Comparison of ENCODE assay signal across 20 mouse cellular contexts in genomic region chr17:5668456-5668855, GRCm38 (mm10).
DNase-seq lines count a peak whose midpoint lies in the region; ATAC-seq and TF ChIP-seq lines count a peak whose summit lies in the region.
"Had no signal": no experiment of that assay in that cellular context is flagged by ENCODE, and none has a peak within 500 bp of the region (broad histone marks: within the 10 kb centered on the region; RNA-seq: fewer than 3 reads in every experiment).

No protein-coding gene starts in this region.

- H3K36me3 ChIP-seq in hindbrain, embryonic 13.5 days, result no peaks in the 10 kb centered on the region
- H3K36me3 ChIP-seq in hindbrain, embryonic 16.5 days (ENCODE audit: control insufficient read depth, insufficient read depth, low read length), result no peaks in the 10 kb centered on the region
- H3K36me3 ChIP-seq: embryonic facial prominence, embryonic 13.5 days; heart, embryonic 10.5 days had no signal

- TF ChIP-seq CTCF in bone marrow macrophage, adult 2 months (IDR thresholded peaks at IDR 0.05; ENCODE audit: low read depth, low read length), result no peak

- no peak overlapping the region for H3K4me2 ChIP-seq in hindbrain, embryonic 13.5 days
- H3K4me2 ChIP-seq in hindbrain, embryonic 16.5 days (ENCODE audit: low read length), result no peak overlapping the region
- H3K4me2 ChIP-seq: embryonic facial prominence, embryonic 13.5 days; forebrain, embryonic 13.5 days; hindbrain, embryonic 14.5 days had no signal

- 52% methylated on average over 3 of the region's 3 CpGs for WGBS in hindbrain, embryonic 13.5 days
- WGBS in hindbrain, embryonic 16.5 days, result 62% methylated on average over 3 of the region's 3 CpGs

- H3K4me1 ChIP-seq in hindbrain, embryonic 13.5 days (replicated peaks), result no peaks in the 10 kb centered on the region
- no peaks in the 10 kb centered on the region for H3K4me1 ChIP-seq in hindbrain, embryonic 16.5 days (ENCODE audit: control insufficient read depth, insufficient read depth, low read depth, low read length)
- H3K4me1 ChIP-seq in bone marrow macrophage, adult 2 months (ENCODE audit: control insufficient read depth, insufficient read depth, low read length), result peaks cover 9% of the 10 kb centered on the region
- H3K4me1 ChIP-seq: forebrain, embryonic 13.5 days; heart, embryonic 10.5 days had no signal

- H3K27ac ChIP-seq in hindbrain, embryonic 13.5 days, result 0 out of 2 replicates have a peak overlapping the region, but pooled peaks have one; percentile 1
- no peak overlapping the region for H3K27ac ChIP-seq in hindbrain, embryonic 16.5 days (ENCODE audit: low read depth, low read length)
- peak overlapping the region; percentile 12; the same call in 1 of the 2 replicates for H3K27ac ChIP-seq in bone marrow macrophage, adult 2 months (ENCODE audit: insufficient read depth, low read depth, low read length)
- H3K27ac ChIP-seq: embryonic facial prominence, embryonic 13.5 days; forebrain, embryonic 13.5 days; heart, embryonic 10.5 days; hindbrain, embryonic 14.5 days had no signal

- no peaks in the 10 kb centered on the region for H3K9me3 ChIP-seq in hindbrain, embryonic 13.5 days
- no peaks in the 10 kb centered on the region for H3K9me3 ChIP-seq in hindbrain, embryonic 16.5 days (ENCODE audit: control insufficient read depth, low read length)
- H3K9me3 ChIP-seq: embryonic facial prominence, embryonic 13.5 days; forebrain, embryonic 13.5 days; G1E; heart, embryonic 10.5 days had no signal

- no peak for TF ChIP-seq POLR2A in bone marrow macrophage, adult 2 months (IDR thresholded peaks at IDR 0.05; ENCODE audit: borderline replicate concordance, low read depth, low read length)

- no peaks in the 10 kb centered on the region for H3K27me3 ChIP-seq in hindbrain, embryonic 13.5 days
- no peaks in the 10 kb centered on the region for H3K27me3 ChIP-seq in hindbrain, embryonic 16.5 days (replicated peaks; ENCODE audit: control insufficient read depth, insufficient read depth, low read length)
- H3K27me3 ChIP-seq: embryonic facial prominence, embryonic 13.5 days had no signal

- no peak overlapping the region for H3K4me3 ChIP-seq in hindbrain, embryonic 13.5 days
- H3K4me3 ChIP-seq in hindbrain, embryonic 16.5 days (ENCODE audit: low read length), result no peak overlapping the region
- H3K4me3 ChIP-seq in bone marrow macrophage, adult 2 months (ENCODE audit: insufficient read depth, low read length), result no peak overlapping the region
- H3K4me3 ChIP-seq: embryonic facial prominence, embryonic 13.5 days; forebrain, embryonic 13.5 days; heart, embryonic 10.5 days had no signal

- peak; percentile 25 for DNase-seq in CD4-positive, CD25-positive, alpha-beta regulatory T cell, adult 2 months (ENCODE audit: low read depth, low spot score)
- no peak for DNase-seq in embryo, embryonic 10.5 days (ENCODE audit: low spot score)
- DNase-seq in T-cell, adult 2 months (ENCODE audit: low spot score), result no peak
- DNase-seq in spleen, postnatal 4 days (ENCODE audit: low spot score in 2 of 2), result no peak
- DNase-seq: adrenal gland, adult 2 months; cerebellum, adult 11-12 months; cerebellum, adult 9-10 months; cerebellum, postnatal 25 days; forebrain, postnatal 0 days; gastrocnemius, postnatal 14 days; heart, postnatal 10 days; kidney, adult 11 months had no signal

- no peak for ATAC-seq in hindbrain, embryonic 13.5 days (ENCODE audit: low FRiP score)
- ATAC-seq in hindbrain, embryonic 16.5 days, result no peak
- ATAC-seq: forebrain, embryonic 13.5 days; forebrain, postnatal 0 days had no signal

- no peak overlapping the region for H3K9ac ChIP-seq in hindbrain, embryonic 13.5 days
- H3K9ac ChIP-seq in hindbrain, embryonic 16.5 days (ENCODE audit: low read depth, low read length), result no peak overlapping the region
- H3K9ac ChIP-seq: embryonic facial prominence, embryonic 13.5 days; forebrain, embryonic 13.5 days; forebrain, postnatal 0 days; hindbrain, embryonic 14.5 days had no signal
